Mouse (Mus musculus) activated CD4-positive, CD25-positive, alpha-beta regulatory T cell, adult 4 months (primary cell): ENCODE results near the gene Erlin1. TPM values are rescaled to one million over a fixed set of nuclear protein-coding genes. Genes with fewer than 3 reads are reported as not detected.

Experiments
- ATAC-seq: one replicate; pipeline ENCODE4 v1.8.0; 2017
- polyA plus RNA-seq, 2 experiments: library from polyadenylated mRNA; unstranded; fragments of 100-300 nt; shearing (Covaris generic); gene quantifications; one replicate each; pipeline ENCODE4 v1.2.1; 2017

Gene Erlin1
- polyA plus RNA-seq, 2 experiments from 2014 or later = 4.2 to 4.9 TPM

DNA sequence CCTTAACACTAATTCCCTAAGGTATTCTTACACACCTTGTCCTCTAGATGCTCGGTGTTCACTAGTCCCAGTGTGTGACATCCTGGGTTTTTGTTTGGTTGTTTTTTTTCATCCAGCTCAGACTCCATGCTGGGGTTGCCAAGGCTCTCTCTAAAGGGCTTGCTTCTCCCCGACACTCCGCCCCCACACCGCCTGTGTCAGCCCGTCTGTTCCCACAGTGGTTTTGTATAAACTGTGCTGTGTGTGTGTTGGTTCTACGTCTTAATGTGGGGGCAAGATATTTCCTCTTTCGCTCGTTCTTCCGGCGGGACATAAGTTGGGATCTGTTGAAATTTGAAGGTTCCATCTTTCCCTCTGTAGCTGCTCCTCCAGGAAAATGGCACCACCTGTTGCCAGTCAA, 71.5 kb downstream of the Erlin1 start:
- no peak for ATAC-seq

DNA sequence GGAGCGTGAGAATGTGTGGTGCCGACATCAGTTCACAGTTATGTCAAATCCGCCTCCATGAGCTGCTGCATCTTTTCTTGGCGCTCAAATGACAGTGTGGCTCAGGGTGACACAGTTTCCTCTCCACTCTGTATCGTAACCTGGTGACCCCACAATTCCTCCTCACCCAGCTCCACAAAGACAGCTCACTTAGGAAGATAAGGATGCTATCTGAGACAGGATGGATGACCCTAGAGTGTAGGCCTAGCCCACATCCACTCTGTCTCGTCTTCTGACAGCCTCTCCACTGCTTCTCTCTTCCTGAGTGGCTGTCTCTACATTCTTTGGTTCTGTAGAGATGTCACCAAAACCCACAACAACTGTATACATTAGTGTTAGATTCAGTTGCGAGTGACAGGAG, 74.2 kb downstream of the Erlin1 start:
- ATAC-seq = no peak

DNA sequence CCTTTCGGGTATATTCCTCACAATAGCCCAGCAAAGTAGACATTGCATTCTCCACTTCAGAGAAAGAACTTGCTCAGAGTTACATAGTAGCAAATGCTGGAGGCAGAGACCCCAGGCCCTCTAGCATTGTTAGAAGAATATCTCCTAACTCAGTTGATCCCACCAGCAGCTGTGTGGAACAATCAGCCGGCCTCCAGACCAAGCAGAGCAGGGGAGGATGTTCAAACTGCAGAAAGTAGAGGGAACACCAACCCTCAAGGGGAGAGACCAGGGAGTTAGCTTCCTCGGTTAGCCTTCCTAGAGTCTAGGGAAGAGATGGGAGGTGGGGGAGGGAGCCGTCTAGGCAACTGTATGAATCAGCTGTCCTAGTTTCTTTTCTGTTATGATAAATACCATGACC, 77.1 kb downstream of the Erlin1 start:
- no peak for ATAC-seq

DNA sequence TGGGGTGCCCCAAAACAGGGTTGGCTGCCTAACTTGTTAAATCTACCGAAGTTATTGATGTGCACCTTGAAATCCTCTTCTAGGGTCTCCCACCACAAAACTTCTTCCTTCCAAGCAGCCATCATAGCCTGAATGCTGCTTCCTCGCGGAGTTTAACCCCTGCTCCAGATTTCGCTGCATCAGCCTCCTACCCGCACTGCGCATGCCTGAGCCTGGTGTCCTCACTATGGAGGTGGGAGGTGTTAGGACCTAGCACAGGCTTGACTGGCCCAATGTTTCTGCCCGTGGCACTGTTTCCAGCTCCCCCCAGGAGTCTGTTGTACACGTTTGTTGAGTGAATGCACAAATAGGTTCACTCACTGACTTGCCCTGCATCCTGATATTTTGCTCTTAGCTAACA, 79.2 kb downstream of the Erlin1 start:
- ATAC-seq = no peak

DNA sequence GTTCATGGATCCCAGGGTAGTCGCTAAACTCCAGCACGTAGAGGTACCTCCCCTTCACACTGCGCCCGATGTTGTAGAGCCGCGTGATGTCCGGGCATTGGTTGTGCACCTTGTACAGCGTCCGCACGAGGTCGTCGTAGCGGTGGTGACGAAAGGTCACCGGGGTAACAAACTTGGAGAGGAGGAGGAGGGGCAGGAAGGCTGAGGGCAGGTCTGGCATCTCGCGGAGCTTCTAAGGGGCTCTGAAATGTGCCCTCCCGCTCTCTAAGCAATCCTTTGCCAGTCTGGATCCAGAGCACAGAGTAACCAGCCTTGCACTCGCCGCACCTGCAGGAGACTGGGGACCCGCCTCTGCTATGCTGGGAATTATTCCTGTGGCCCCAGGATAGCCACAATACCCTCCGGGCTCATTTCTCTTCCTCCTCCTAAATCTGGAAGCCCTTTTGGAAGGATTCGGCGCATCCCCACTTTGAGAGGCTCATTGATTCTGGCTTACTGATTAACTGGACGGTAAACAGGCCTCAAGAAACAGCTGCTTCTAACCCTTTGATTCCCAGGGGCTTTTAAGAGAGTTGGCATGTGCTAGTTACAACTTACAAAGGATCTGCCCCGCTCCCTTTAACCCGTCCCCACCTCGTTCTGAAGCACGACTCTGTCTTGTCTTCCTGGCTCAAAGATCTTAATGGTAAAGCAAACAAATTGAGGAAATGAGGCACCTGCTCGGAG, 83.4 kb downstream of the Erlin1 start, which contains the start of gene Cpn1:
TSS of gene Cpn1 (minus strand) at position 488 of the 726 bp plus-strand sequence.
- no peak for ATAC-seq

Other genes with a start within 250 kb of the Erlin1 start
- gene Dnmbp, start 129.6 kb downstream of the Erlin1 start, polyA plus RNA-seq = 1 to 10 TPM; 3.5 to 7.0 TPM
- under 1 TPM in 1 of 2 experiments, not detected in 1; 0.15 TPM for gene Cpn1, start 83.2 kb downstream of the Erlin1 start, polyA plus RNA-seq
- gene Cyp2c23, start 40.6 kb downstream of the Erlin1 start, polyA plus RNA-seq = not detected
- gene Chuk, start 37.7 kb upstream of the Erlin1 start, polyA plus RNA-seq = 10 to 100 TPM; 42.6 to 47.7 TPM
- gene Cwf19l1, start 66.1 kb upstream of the Erlin1 start, polyA plus RNA-seq = 10 to 100 TPM; 25.7 to 31.2 TPM
- 100 to 1,000 TPM; 111 to 132 TPM for gene Bloc1s2, start 76.7 kb upstream of the Erlin1 start, polyA plus RNA-seq
- gene Pkd2l1, start 122.7 kb upstream of the Erlin1 start, polyA plus RNA-seq = under 1 TPM in 1 of 2 experiments, not detected in 1; 0.09 TPM
- not detected for gene Scd3, start 133.5 kb upstream of the Erlin1 start, polyA plus RNA-seq
- 10 to 100 TPM; 37.3 to 47.1 TPM for gene Scd2, start 223.9 kb upstream of the Erlin1 start, polyA plus RNA-seq